Mouse (Mus musculus): ENCODE data around the gene Ran. TPM values are rescaled to one million over a fixed set of nuclear protein-coding genes. Genes with fewer than 3 reads are reported as not detected.

The Ran gene
- 105 to 120 TPM (median 114 TPM) in 4 replicates for total RNA-seq (2023)

GRCm38 (mm10) chr5:129019497-129020299 lies at the start of gene Ran:
Gene Ran (plus strand): TSS chr5:129020069.

GRCm38 (mm10) chr5:129008412-129008826 lies 11.4 kb upstream of the Ran start, which contains the start of gene Stx2:
Gene Stx2 (minus strand): TSS chr5:129008574.

Other genes starting within 250 kb of the Ran start
- gene Rimbp2, start 66.6 kb upstream of the Ran start, total RNA-seq (2023) = not detected in 4 replicates
- gene Stx2, start 11.5 kb upstream of the Ran start, total RNA-seq (2023) = 9.2 to 12.9 TPM (median 10.7 TPM) in 4 replicates
- gene Adgrd1, start 76.7 kb downstream of the Ran start, total RNA-seq (2023) = 0.30 to 0.44 TPM (median 0.32 TPM) in 4 replicates

Measured in B cell, adult 62 days (primary cell).